Mouse (Mus musculus) hindbrain, embryonic 16.5 days (tissue): ENCODE measurements around the gene Rapgef2. TPM values are rescaled to one million over a fixed set of nuclear protein-coding genes. Genes with fewer than 3 reads are reported as not detected.

Source experiments
- ATAC-seq: fragments of 200-750 bp; cut with Nextera tagmentation; 2 replicates; pipeline ENCODE4 v1.8.0; 2017; ENCODE audit warnings: moderate TSS enrichment, moderate library complexity
- H3K27ac ChIP-seq: fragments of 300-500 bp; sonication (generic); 2 replicates; pipeline ENCODE4 v1.5.1; 2014; ENCODE audit warnings: low read depth, mild to moderate bottlenecking, control low read depth, low read length, moderate library complexity
- H3K27me3 ChIP-seq: fragments of 300-500 bp; sonication (generic); replicated peaks from 2 replicates; pipeline ENCODE4 v1.6.1; 2014; ENCODE audit warnings: low read length; ENCODE audit not compliant: control insufficient read depth, insufficient read depth
- H3K36me3 ChIP-seq: fragments of 300-500 bp; sonication (generic); 2 replicates; pipeline ENCODE4 v1.6.1; 2014; ENCODE audit warnings: mild to moderate bottlenecking, low read length, moderate library complexity, mixed read lengths; ENCODE audit not compliant: control insufficient read depth, insufficient read depth
- H3K4me1 ChIP-seq: fragments of 300-500 bp; sonication (generic); 2 replicates; pipeline ENCODE4 v1.6.1; 2014; ENCODE audit warnings: low read depth, low read length; ENCODE audit not compliant: control insufficient read depth, insufficient read depth
- H3K4me2 ChIP-seq: fragments of 300-500 bp; sonication (generic); 2 replicates; pipeline ENCODE4 v1.6.1; 2014; ENCODE audit warnings: mild to moderate bottlenecking, low read length, control low read depth, moderate library complexity
- H3K4me3 ChIP-seq: fragments of 300-500 bp; sonication (generic); 2 replicates; pipeline ENCODE4 v1.5.1; 2014; ENCODE audit warnings: mild to moderate bottlenecking, low read length, control low read depth, moderate library complexity
- H3K9ac ChIP-seq: fragments of 300-500 bp; sonication (generic); 2 replicates; pipeline ENCODE4 v1.6.1; 2014; ENCODE audit warnings: low read depth, mild to moderate bottlenecking, control low read depth, low read length, moderate library complexity
- H3K9me3 ChIP-seq: fragments of 300-500 bp; sonication (generic); 2 replicates; pipeline ENCODE4 v1.6.1; 2014; ENCODE audit warnings: mild to moderate bottlenecking, low read length, moderate library complexity; ENCODE audit not compliant: control insufficient read depth
- WGBS: fragments of 180-500 bp; shearing (Covaris S2); extraction: QIAGEN DNeasy Blood & Tissue Kit; methylation state at CpG from one replicate; pipeline ENCODE4 v1.1.7; 2014; 5-methylcytosine and 5-hydroxymethylcytosine counted together
- polyA plus RNA-seq: library from polyadenylated mRNA; unstranded; fragments of >200 nt; fragmentation: Nextera tagmentation; extraction: Ambion mirVana; gene quantifications from 2 replicates; pipeline ENCODE4 v1.2.1, GENCODE M21; 2015

Gene Rapgef2
- 11.0 and 12.5 TPM in 2 replicates for polyA plus RNA-seq

DNA sequence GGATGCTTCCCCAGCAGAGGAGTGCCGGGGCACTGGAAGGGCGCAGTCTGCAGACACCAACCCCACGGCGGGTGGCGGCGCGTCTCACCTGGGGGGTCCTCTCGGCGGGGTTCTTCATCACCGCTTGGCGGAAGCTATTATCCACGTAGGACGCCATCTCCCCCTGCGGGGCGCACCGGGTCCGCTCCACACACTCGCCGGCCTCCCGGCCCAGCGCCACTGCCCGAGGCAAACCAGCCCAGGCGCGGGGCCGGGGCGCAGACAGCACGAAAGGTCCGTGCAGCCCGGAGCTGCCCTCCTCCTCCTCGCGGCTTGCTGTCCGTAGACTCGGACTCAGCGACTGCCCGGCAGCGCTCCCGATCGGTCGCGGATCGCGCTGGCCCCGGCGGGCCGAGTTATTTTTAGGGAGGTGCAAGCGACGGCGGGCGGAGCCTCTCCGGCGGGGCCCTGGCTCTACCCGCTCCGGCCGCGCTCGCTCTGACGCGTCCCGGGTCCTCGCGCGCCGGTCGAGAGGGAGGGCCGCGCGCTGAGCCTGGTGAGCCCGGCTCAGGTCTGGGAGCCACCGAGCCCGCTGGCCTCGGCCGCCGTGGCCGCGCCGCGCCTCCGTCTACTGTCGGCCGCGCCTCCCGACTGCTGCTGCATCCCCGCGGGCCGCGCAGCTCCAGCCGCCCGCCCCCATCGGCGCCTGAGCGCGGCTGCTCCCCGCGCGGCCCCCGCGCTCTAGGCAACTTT, at the start of gene Rapgef2:
Rapgef2 (minus strand) TSS at position 142 of the 732 bp plus-strand sequence.
- Histone ChIP-seq H3K4me3 (peak within 1 kb of the TSS; percentile 97), H3K27ac (peak within 1 kb of the TSS; percentile 95), H3K27me3 (no peaks in the 10 kb centered on the region), H3K4me1 (peaks cover 28% of the 10 kb centered on the region), H3K4me2 (peak within 1 kb of the TSS; percentile 76), H3K36me3 (no peaks in the 10 kb centered on the region), H3K9ac (peak within 1 kb of the TSS; percentile 92), H3K9me3 (no peaks in the 10 kb centered on the region)
- WGBS = 0% methylated on average over 71 of the region's 97 CpGs
- peak; percentile 79 for ATAC-seq

DNA sequence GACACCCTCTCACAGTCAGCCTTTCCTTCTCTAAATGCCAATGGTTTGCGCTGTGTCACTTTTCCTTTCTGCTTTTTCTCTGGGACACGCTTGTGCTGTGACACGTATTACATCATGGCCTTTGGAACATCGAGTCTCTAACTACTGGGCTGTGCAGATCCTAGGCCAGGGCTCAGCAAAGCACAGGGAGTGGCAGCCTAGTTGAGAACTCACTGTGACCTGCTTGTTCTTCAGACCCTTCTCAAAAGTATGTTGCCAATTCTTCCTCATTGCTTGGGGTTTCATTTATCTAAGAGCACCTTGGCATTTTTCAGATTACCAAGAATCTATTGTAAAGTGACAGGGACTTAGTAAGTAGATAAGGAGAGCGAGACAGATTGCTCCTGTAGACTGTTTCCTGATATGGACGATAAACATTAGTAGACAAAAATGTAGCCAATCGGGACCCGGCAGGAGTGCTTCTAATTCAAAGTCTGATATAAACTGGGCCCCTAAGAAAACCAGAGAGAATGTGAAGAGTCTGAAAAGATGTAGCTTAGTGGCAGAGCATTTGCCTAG, 47.4 kb upstream of the Rapgef2 start:
- Histone ChIP-seq H3K9ac (no peak overlapping the region), H3K27ac (no peak overlapping the region), H3K27me3 (no peaks in the 10 kb centered on the region), H3K9me3 (no peaks in the 10 kb centered on the region), H3K4me2 (no peak overlapping the region), H3K4me1 (no peaks in the 10 kb centered on the region), H3K4me3 (no peak overlapping the region), H3K36me3 (no peaks in the 10 kb centered on the region)
- no peak for ATAC-seq
- WGBS = 92% methylated on average over 8 of the region's 8 CpGs

DNA sequence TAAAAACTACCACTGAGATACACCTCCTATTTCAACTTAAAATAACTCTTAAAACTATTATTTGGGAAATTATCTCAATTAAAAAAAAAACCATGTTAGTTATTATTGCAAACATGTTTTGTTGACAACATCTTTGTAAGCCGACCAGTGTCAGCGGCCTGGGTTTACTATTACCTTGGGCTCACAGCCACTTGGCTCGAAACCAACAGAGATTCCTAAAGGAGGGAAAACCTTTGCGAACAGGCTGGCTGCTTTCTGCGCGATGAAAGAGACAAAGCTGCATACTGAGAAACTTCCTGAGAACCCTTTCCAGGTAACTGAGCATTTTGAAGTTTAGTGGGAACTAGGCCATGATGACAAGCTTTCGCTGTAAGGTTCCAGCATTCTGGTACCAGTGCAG, 46.7 kb upstream of the Rapgef2 start:
- no peaks in the 10 kb centered on the region for H3K36me3 ChIP-seq
- no peaks in the 10 kb centered on the region for H3K4me1 ChIP-seq
- ATAC-seq = no peak
- no peak overlapping the region for H3K4me2 ChIP-seq
- WGBS = 77% methylated on average over 7 of the region's 7 CpGs
- no peaks in the 10 kb centered on the region for H3K9me3 ChIP-seq
- H3K27ac ChIP-seq = no peak overlapping the region
- H3K27me3 ChIP-seq = no peaks in the 10 kb centered on the region
- H3K4me3 ChIP-seq = no peak overlapping the region
- H3K9ac ChIP-seq = no peak overlapping the region

DNA sequence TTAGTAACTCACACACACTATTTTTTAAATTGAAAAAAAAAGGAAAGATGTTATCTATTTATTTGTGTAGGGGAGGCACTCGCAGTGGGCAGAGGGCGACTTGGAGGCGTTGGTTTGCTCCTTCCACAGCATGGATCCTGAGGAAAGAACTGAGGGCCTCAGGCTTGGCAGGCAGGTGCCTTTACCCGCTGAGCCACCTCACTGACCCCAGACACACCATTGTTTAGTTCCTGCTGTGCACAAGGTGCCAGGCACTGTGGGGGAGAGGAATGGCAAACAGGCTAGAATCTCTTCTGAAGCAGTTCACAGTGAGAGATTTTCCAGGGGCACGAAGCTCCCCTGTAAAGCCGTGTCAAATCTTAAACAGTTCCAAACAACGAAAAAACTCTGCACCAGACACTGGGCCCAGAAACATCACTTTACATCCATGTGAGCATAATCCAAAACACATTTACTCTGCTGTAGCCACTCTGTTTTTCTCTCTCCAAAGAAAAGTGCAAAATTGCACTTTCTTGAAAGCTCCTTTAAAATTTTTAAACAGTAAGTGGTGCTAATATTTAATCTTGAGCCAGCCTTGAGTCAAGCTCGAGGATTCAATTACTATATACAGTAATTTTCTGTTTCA, 43.5 kb upstream of the Rapgef2 start:
- 16% methylated on average over 8 of the region's 8 CpGs for WGBS
- no peaks in the 10 kb centered on the region for H3K36me3 ChIP-seq

DNA sequence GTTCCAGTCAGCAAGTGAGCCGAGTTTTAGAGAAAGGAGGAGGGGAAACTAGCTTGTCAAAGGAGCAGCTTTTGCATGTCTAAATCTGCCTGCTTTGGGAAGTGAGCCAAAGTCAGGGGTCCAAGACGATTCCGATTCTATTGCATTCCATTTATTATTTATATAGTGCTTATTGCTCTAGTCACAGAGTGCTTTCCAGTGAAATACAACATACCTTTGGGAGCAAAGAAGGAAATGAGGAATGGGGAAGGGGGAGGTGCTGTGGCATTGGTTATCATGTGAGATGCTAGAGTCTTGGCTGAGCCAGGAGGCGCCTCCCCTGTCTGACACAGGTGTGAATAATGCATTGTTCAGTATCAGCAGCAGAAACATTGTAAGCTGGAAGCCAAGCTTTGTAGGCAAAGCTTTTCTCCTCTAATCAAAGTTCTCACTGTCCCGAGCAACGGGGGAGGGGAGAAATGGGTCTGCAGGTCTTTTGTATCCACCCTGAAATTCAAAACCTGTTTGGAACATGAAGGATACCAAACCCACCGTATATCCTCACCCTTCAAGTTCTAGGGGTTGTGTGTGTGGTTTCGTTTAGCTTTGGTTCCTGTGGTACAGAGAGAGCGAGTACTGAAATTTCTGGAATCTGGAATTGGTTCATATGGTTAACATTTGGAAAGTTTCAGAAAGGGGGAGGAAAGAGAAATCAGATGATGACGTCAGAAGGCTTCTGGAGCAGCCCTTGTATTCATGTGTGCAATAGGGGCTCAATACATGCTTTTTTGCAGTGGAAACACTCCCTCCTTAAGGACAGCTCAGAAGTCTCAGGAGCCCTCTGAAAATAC, 38.6 kb upstream of the Rapgef2 start:
- no peak overlapping the region for H3K9ac ChIP-seq
- ATAC-seq = peak; percentile 67
- 41% methylated on average over 10 of the region's 10 CpGs for WGBS
- peak overlapping the region; percentile 16 for H3K4me2 ChIP-seq
- H3K4me3 ChIP-seq = no peak overlapping the region
- no peak overlapping the region for H3K27ac ChIP-seq
- H3K27me3 ChIP-seq = no peaks in the 10 kb centered on the region
- no peaks in the 10 kb centered on the region for H3K36me3 ChIP-seq
- no peaks in the 10 kb centered on the region for H3K9me3 ChIP-seq
- peaks cover 7% of the 10 kb centered on the region; the same call in 1 of the 2 replicates for H3K4me1 ChIP-seq

More for the DNA sequence above, 43.5 kb upstream of the Rapgef2 start:
- H3K4me2 ChIP-seq = no peak overlapping the region
- no peak overlapping the region for H3K4me3 ChIP-seq
- no peak overlapping the region for H3K9ac ChIP-seq
- no peaks in the 10 kb centered on the region for H3K27me3 ChIP-seq
- no peaks in the 10 kb centered on the region for H3K9me3 ChIP-seq
- no peak for ATAC-seq
- peaks cover 2% of the 10 kb centered on the region; the same call in 1 of the 2 replicates for H3K4me1 ChIP-seq
- H3K27ac ChIP-seq = no peak overlapping the region

DNA sequence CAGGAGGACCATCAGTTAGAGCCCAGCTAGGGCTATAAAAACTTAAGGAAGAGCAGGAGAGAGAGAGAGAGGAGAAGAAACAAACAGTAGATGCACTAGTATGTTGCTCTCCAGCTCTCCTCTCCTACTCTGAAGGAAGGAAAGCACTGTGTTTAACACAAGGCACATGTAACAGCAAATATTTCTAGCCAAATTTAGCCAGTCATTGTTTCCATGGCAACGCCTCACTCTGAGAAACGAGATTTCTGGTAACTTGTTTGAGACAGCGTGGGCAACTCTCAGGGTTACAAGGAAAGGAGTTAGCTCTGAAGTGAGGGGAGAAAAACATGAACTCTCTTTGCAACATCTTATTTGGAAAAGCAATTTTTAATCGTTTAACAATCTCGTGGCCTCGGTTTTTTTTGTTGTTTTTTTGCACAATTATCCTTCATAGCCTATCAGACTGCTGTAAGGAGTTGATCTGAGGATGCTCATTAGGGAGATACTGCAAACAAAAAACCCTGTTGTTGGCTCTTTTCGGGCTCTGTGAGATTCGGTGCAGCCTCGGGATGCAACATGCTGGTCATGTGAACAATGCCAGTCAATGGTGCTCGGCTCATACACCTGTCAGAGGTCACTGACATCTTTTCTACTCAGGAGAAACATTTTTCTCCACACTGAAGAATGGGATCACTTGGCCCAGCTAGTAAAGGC, 27.8 kb upstream of the Rapgef2 start:
- Histone ChIP-seq H3K4me1 (peaks cover 4% of the 10 kb centered on the region), H3K4me3 (no peak overlapping the region), H3K4me2 (no peak overlapping the region), H3K27ac (no peak overlapping the region; the same call in 1 of the 2 replicates), H3K36me3 (no peaks in the 10 kb centered on the region), H3K9ac (no peak overlapping the region), H3K27me3 (no peaks in the 10 kb centered on the region), H3K9me3 (no peaks in the 10 kb centered on the region)
- 35% methylated on average over 10 of the region's 10 CpGs for WGBS
- ATAC-seq = peak; percentile 89

DNA sequence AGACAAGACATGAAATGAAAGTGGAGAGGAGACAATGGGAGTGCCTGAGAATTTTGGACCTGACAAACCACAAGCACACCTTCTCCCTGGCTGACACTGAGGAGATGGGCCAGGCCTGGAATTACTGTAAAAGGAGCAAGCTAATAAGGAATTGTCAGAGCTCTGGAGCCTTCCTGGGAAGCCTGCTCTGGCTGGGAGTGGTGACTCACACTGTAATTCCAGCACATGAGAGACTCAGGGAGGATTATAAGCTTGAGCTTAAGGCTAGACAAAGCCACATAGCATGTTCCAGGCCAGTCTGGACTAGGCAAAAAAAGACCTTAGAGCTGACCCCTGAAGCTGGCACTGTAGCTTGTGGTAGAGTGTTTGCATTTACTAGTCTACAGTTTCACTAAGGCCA, 25.6 kb upstream of the Rapgef2 start:
- no peak overlapping the region for H3K9ac ChIP-seq
- H3K4me3 ChIP-seq = no peak overlapping the region
- no peak overlapping the region for H3K27ac ChIP-seq
- peaks cover 4% of the 10 kb centered on the region for H3K4me1 ChIP-seq
- ATAC-seq = no peak
- no peak overlapping the region for H3K4me2 ChIP-seq
- no peaks in the 10 kb centered on the region for H3K36me3 ChIP-seq
- no peaks in the 10 kb centered on the region for H3K27me3 ChIP-seq
- H3K9me3 ChIP-seq = no peaks in the 10 kb centered on the region

DNA sequence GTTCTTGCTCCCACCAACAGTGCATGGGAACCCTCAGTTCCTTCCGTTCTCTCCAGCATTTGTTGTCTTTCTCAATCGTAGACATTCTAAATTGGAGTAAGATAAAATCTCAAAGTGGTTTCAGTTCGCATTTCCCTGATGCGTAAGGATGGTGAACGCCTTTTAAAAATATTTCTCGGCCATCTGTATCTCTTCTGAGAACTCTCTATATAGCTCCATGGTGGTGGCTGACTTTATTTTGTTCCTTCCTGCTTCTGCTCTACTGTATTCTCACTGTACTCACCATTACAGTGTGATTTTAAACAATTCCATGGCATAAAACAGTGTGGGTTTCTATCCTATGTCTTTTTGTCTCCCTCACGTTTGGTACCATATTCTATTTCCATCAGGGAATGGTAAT, 23.9 kb upstream of the Rapgef2 start:
- Histone ChIP-seq H3K4me3 (no peak overlapping the region), H3K4me2 (no peak overlapping the region), H3K4me1 (peaks cover 4% of the 10 kb centered on the region), H3K9me3 (no peaks in the 10 kb centered on the region), H3K27me3 (no peaks in the 10 kb centered on the region), H3K9ac (no peak overlapping the region), H3K36me3 (no peaks in the 10 kb centered on the region), H3K27ac (no peak overlapping the region)
- 81% methylated on average over 7 of the region's 7 CpGs for WGBS
- ATAC-seq = no peak
